Mouse (Mus musculus): ENCODE measurements around the gene Mpdz. TPM values are rescaled to one million over a fixed set of nuclear protein-coding genes. Genes with fewer than 3 reads are reported as not detected.
A peak's percentile ranks its signal among the peaks of the same experiment; 100 is the strongest.

Gene Mpdz
- polyA plus RNA-seq (2016; fragmentation: Nextera tagmentation; extraction: Ambion mirVana), result 53.8 and 54.1 TPM in 2 replicates

- H3K4me1 ChIP-seq, result peaks cover 13% of the 10 kb centered on the region
- peak within 1 kb of the TSS; percentile 93 for H3K9ac ChIP-seq
- ATAC-seq (ENCODE audit: low FRiP score), result peak; percentile 96
- WGBS, result under 1% methylated on average over 86 of the region's 97 CpGs
- no peaks in the 10 kb centered on the region for H3K27me3 ChIP-seq
- H3K4me2 ChIP-seq, result peak within 1 kb of the TSS; percentile 70
- H3K27ac ChIP-seq, result peak within 1 kb of the TSS; percentile 85
- peak within 1 kb of the TSS; percentile 90 for H3K4me3 ChIP-seq (replicated peaks)
- H3K36me3 ChIP-seq (replicated peaks), result no peaks in the 10 kb centered on the region
- no peaks in the 10 kb centered on the region for H3K9me3 ChIP-seq
Observed at GRCm38 (mm10) chr4:81442078-81442981, at the start of gene Mpdz. Gene Mpdz (minus strand): TSS chr4:81442815.

- H3K36me3 ChIP-seq (replicated peaks), result no peaks in the 10 kb centered on the region
- no peak overlapping the region for H3K4me3 ChIP-seq (replicated peaks)
- no peak overlapping the region for H3K27ac ChIP-seq
- WGBS, result 80% methylated on average over 2 of the region's 2 CpGs
- H3K4me1 ChIP-seq, result no peaks in the 10 kb centered on the region
- no peaks in the 10 kb centered on the region for H3K9me3 ChIP-seq
- no peak overlapping the region for H3K9ac ChIP-seq
- no peaks in the 10 kb centered on the region for H3K27me3 ChIP-seq
- H3K4me2 ChIP-seq, result no peak overlapping the region
- ATAC-seq (ENCODE audit: low FRiP score), result no peak
Observed at GRCm38 (mm10) chr4:81490556-81490955, 47.9 kb upstream of the Mpdz start.

GRCm38 (mm10) chr4:81484603-81485002 is 42.0 kb upstream of the Mpdz start:
- no peak overlapping the region for H3K4me3 ChIP-seq (replicated peaks)
- no peaks in the 10 kb centered on the region for H3K36me3 ChIP-seq (replicated peaks)
- ATAC-seq (ENCODE audit: low FRiP score), result no peak
- peaks cover 3% of the 10 kb centered on the region; the same call in 1 of the 2 replicates for H3K27me3 ChIP-seq
- no peaks in the 10 kb centered on the region for H3K9me3 ChIP-seq
- no peak overlapping the region for H3K4me2 ChIP-seq
- WGBS, result 78% methylated on average over 7 of the region's 7 CpGs
- no peak overlapping the region for H3K9ac ChIP-seq
- peaks cover 3% of the 10 kb centered on the region for H3K4me1 ChIP-seq
- no peak overlapping the region for H3K27ac ChIP-seq

GRCm38 (mm10) chr4:81483887-81484602 is 41.4 kb upstream of the Mpdz start:
- ATAC-seq (ENCODE audit: low FRiP score), result no peak
- Histone ChIP-seq H3K4me2 (no peak overlapping the region), H3K9me3 (no peaks in the 10 kb centered on the region), H3K9ac (no peak overlapping the region), H3K4me3 (replicated peaks) (no peak overlapping the region), H3K27ac (no peak overlapping the region), H3K4me1 (peaks cover 3% of the 10 kb centered on the region), H3K36me3 (replicated peaks) (no peaks in the 10 kb centered on the region), H3K27me3 (peaks cover 3% of the 10 kb centered on the region; the same call in 1 of the 2 replicates)
- 77% methylated on average over 18 of the region's 18 CpGs for WGBS

- H3K4me2 ChIP-seq, result peak overlapping the region; percentile 29; the same call in 1 of the 2 replicates
- peaks cover 3% of the 10 kb centered on the region for H3K4me1 ChIP-seq
- no peak for ATAC-seq (ENCODE audit: low FRiP score)
- no peak overlapping the region for H3K9ac ChIP-seq
- H3K27me3 ChIP-seq, result peaks cover 3% of the 10 kb centered on the region; the same call in 1 of the 2 replicates
- no peak overlapping the region for H3K4me3 ChIP-seq (replicated peaks)
- WGBS, result 10% methylated on average over 6 of the region's 6 CpGs
- no peaks in the 10 kb centered on the region for H3K36me3 ChIP-seq (replicated peaks)
- no peak overlapping the region for H3K27ac ChIP-seq
- H3K9me3 ChIP-seq, result no peaks in the 10 kb centered on the region
Observed at GRCm38 (mm10) chr4:81483159-81483558, 40.5 kb upstream of the Mpdz start.

- no peak for ATAC-seq (ENCODE audit: low FRiP score)
- Histone ChIP-seq H3K4me3 (replicated peaks) (no peak overlapping the region), H3K27me3 (no peaks in the 10 kb centered on the region), H3K9me3 (no peaks in the 10 kb centered on the region), H3K4me1 (no peaks in the 10 kb centered on the region), H3K27ac (no peak overlapping the region), H3K4me2 (no peak overlapping the region), H3K9ac (no peak overlapping the region), H3K36me3 (replicated peaks) (no peaks in the 10 kb centered on the region)
- 89% methylated on average over 4 of the region's 4 CpGs for WGBS
Observed at GRCm38 (mm10) chr4:81466821-81467220, 24.2 kb upstream of the Mpdz start.

- Histone ChIP-seq H3K9ac (no peak overlapping the region), H3K4me3 (replicated peaks) (no peak overlapping the region), H3K4me2 (no peak overlapping the region), H3K27me3 (no peaks in the 10 kb centered on the region), H3K27ac (no peak overlapping the region), H3K36me3 (replicated peaks) (no peaks in the 10 kb centered on the region), H3K9me3 (no peaks in the 10 kb centered on the region), H3K4me1 (no peaks in the 10 kb centered on the region)
- WGBS, result 88% methylated on average over 3 of the region's 3 CpGs
- no peak for ATAC-seq (ENCODE audit: low FRiP score)
Observed at GRCm38 (mm10) chr4:81465172-81465571, 22.6 kb upstream of the Mpdz start.

- H3K36me3 ChIP-seq (replicated peaks), result no peaks in the 10 kb centered on the region
- no peak overlapping the region for H3K27ac ChIP-seq
- H3K9me3 ChIP-seq, result no peaks in the 10 kb centered on the region
- no peak overlapping the region for H3K4me2 ChIP-seq
- H3K9ac ChIP-seq, result no peak overlapping the region
- H3K27me3 ChIP-seq, result no peaks in the 10 kb centered on the region
- no peaks in the 10 kb centered on the region for H3K4me1 ChIP-seq
- 69% methylated on average over 4 of the region's 4 CpGs for WGBS
- ATAC-seq (ENCODE audit: low FRiP score), result no peak
- no peak overlapping the region for H3K4me3 ChIP-seq (replicated peaks)
Observed at GRCm38 (mm10) chr4:81462253-81462652, 19.6 kb upstream of the Mpdz start.

GRCm38 (mm10) chr4:81458921-81459320 is 16.3 kb upstream of the Mpdz start:
- H3K4me1 ChIP-seq, result no peaks in the 10 kb centered on the region
- H3K9me3 ChIP-seq, result no peaks in the 10 kb centered on the region
- no peak overlapping the region for H3K4me3 ChIP-seq (replicated peaks)
- no peaks in the 10 kb centered on the region for H3K36me3 ChIP-seq (replicated peaks)
- no peak overlapping the region for H3K27ac ChIP-seq
- WGBS, result 90% methylated on average over 1 of the region's 1 CpGs
- H3K27me3 ChIP-seq, result no peaks in the 10 kb centered on the region
- no peak for ATAC-seq (ENCODE audit: low FRiP score)
- no peak overlapping the region for H3K9ac ChIP-seq
- no peak overlapping the region for H3K4me2 ChIP-seq

- H3K27ac ChIP-seq, result no peak overlapping the region
- ATAC-seq (ENCODE audit: low FRiP score), result no peak
- H3K4me2 ChIP-seq, result no peak overlapping the region
- no peaks in the 10 kb centered on the region for H3K36me3 ChIP-seq (replicated peaks)
- H3K9ac ChIP-seq, result no peak overlapping the region
- H3K4me1 ChIP-seq, result no peaks in the 10 kb centered on the region
- no peaks in the 10 kb centered on the region for H3K9me3 ChIP-seq
- H3K27me3 ChIP-seq, result no peaks in the 10 kb centered on the region
- WGBS, result 94% methylated on average over 3 of the region's 3 CpGs
- no peak overlapping the region for H3K4me3 ChIP-seq (replicated peaks)
Observed at GRCm38 (mm10) chr4:81453806-81454205, 11.2 kb upstream of the Mpdz start.

- Histone ChIP-seq H3K36me3 (replicated peaks) (no peaks in the 10 kb centered on the region), H3K4me1 (no peaks in the 10 kb centered on the region), H3K4me3 (replicated peaks) (no peak overlapping the region), H3K27ac (no peak overlapping the region), H3K27me3 (no peaks in the 10 kb centered on the region), H3K9me3 (no peaks in the 10 kb centered on the region), H3K9ac (no peak overlapping the region), H3K4me2 (no peak overlapping the region)
- WGBS, result 27% methylated on average over 2 of the region's 2 CpGs
- ATAC-seq (ENCODE audit: low FRiP score), result no peak
Observed at GRCm38 (mm10) chr4:81452183-81452582, 9.6 kb upstream of the Mpdz start.

- H3K9me3 ChIP-seq, result no peaks in the 10 kb centered on the region
- H3K4me3 ChIP-seq (replicated peaks), result no peak overlapping the region
- H3K4me2 ChIP-seq, result no peak overlapping the region
- no peak overlapping the region for H3K9ac ChIP-seq
- no peak for ATAC-seq (ENCODE audit: low FRiP score)
- H3K27me3 ChIP-seq, result no peaks in the 10 kb centered on the region
- H3K27ac ChIP-seq, result no peak overlapping the region
- no peaks in the 10 kb centered on the region for H3K36me3 ChIP-seq (replicated peaks)
- WGBS, result 89% methylated on average over 4 of the region's 4 CpGs
- H3K4me1 ChIP-seq, result no peaks in the 10 kb centered on the region
Observed at GRCm38 (mm10) chr4:81449413-81449812, 6.8 kb upstream of the Mpdz start.
